Mouse (Mus musculus) T-cell, adult 2 months (primary cell): ENCODE measurements around the gene Ubl3.

ENCODE experiments used
- DNase-seq: peaks from one replicate; pipeline ENCODE4 v3.0.0; 2022; ENCODE audit warnings: low spot score

Gene Ubl3

DNA sequence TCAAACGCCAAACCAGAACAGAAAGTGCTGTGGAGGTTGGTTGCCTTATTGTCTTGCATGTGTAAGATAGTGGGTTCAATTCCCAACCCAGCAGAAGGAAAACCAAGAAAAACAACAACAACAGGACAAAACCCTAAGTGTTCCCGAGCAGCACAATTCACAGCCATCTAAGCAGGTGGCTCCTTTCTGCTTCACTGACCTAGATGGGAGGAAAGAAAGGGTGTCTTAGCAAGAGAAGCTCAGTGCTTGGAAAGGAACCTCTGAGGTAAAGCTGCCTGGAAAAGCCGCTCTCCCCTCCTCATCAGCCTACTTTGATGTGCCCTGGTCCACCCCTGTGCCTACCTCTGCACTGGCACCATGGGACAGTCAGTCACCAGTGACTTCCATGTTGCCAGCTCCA, 70.8 kb downstream of the Ubl3 start:
- no peak for DNase-seq

DNA sequence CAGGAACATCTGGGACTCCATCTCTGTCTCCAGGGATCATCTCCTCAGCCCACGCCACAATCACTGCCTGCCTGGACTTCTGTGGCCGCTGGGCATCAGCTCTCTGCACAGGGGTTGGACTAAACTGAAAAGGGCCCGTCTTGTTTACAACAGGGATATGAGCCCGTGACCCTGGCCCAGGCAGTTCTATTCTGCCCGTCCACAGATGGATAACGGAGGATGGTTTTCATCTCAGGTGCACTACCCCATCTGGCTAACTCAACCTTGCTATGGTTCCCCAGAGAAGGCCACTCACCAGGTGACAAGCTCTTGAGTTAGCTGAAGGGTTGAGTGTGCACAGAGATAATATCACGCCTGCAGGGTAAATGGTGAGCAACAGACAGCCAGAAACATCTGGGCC, 78.2 kb downstream of the Ubl3 start:
- no peak for DNase-seq

DNA sequence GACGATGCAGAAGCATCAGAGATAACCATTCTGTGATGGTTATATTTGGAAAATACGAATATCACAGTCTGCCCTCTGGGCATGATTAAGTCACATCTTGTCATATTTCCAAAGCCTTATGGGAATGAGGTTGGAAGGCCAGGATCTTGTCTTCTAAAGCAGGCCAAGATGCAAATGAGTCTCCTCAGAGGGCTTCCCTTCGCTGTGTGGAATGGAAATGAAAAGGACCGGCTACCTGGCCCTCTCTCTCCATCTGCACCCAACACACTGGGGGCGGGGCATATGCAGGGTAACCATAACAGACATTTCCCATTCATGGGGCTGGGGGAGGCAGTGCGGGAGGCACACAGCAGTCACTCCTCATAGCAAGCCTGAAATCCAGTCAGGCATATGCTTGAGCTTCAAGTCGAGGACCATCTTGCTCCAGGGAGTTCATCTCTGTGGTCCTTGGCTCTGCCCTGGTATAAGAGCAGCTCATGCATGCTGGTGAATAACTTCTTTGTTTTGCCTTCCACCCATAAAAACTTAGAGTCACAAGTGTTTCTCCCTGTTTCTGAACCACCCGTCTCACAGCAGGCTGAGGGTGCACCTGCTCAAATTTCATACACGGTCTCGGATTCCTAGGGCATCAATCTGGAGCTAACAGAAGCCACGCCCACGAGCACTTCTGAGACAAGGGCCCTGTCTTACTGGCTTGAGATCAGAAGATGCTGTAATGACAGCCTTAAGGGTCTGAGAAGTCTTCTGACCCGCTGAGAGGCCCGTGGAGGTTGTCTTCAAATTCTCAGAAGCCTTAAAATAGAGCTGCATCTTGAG, 83.8 kb downstream of the Ubl3 start:
- DNase-seq, result no peak

DNA sequence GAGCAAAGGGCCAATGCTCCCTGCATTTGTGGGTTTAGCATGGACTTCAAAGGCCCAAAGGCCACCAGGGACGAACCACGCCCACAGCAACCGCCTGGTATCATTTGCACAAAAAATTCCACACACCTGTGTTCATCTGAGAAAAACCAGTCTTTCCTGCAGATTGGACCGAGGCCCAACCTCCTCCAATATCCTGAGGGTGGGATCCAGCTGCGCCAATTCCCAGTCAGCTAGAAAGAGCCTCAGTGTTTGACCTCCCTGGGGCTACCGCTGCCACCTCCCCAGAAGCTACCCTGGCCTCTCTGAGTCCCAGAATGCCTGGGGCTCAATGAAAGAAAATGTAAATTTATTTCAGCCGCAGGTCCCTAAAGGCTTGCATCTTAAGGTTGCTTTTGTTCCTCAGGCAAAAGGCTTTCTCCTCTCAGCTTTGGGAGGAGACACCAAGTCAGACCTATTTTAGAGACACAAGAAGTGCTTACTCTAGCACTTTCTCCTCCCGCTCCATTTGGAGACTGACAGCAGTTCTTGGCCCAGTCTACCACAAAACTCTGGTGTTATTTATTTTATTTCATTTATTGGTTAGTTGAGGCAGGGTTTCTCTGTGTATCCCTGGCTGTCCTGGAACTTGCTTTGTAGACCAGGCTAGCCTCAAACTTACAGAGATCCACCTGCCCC, 85.5 kb downstream of the Ubl3 start:
- DNase-seq, result no peak

- DNase-seq, result no peak
Observed at GRCm38 (mm10) chr5:148466116-148466515, 86.5 kb downstream of the Ubl3 start.

DNA sequence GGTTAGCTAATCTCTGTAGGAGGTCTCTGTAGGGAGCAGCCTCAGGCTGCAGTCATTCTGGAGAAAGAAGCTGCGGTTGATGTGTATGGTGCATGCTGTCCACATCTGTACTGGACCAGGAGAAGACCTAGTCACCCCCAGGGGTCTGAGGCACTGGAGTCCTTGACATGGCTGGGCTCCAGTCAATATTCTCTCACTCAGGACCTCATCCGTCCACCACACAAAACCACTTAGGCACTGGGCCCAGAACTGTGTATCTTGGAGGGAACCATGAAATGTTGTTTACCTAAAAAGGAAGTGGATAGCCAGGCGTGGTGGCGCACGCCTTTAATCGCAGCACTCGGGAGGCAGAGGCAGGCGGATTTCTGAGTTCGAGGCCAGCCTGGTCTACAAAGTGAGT, 87.5 kb downstream of the Ubl3 start:
- no peak for DNase-seq

DNA sequence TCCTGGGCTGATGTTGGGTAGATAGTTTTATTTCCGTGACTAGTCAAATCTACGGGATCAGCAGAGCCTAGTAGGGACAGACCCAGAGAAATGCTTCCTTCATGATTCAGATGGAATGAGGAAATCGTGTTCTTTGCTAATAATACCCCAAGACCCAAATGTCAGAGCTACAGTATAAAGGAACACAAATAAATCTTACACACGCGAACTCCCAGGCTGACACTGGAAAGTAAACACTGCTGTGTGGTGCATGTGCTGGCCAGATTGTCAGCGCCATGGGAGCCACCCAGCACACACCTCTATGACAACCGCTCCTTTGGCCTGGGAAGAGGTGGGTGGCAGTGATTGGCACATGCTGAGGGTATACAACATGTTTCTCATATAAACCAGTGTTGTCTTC, 88.1 kb downstream of the Ubl3 start:
- DNase-seq, result no peak

GRCm38 (mm10) chr5:148463783-148464294, 88.8 kb downstream of the Ubl3 start:
- no peak for DNase-seq
